Mouse (Mus musculus) MEL (cell line): ENCODE measurements at regions not wholly inside any gene's neighbourhood (a gene's known extent, or its start where the extent isn't known, plus 50 kb on each side); places are given as distances from the start of the nearest gene placed in this dataset.

Experiments
- CHD1 ChIP-seq: IDR thresholded peaks from 2 replicates; pipeline ENCODE4 v1.6.1; 2012; ENCODE audit warnings: low read depth, mild to moderate bottlenecking, inconsistent platforms, low read length, improper control_type of control experiment
- CTCF ChIP-seq, 3 experiments: IDR thresholded peaks in 2 of 3; conservative IDR thresholded peaks in 1 of 3; 2 replicates each; pipeline ENCODE4 v1.5.1; 2011 to 2012; ENCODE audit warnings: low read length in 3 of 3, low read depth in 2 of 3, mild to moderate bottlenecking in 2 of 3, improper control_type of control experiment in 1 of 3, inconsistent platforms in 1 of 3, mixed read lengths in 1 of 3, moderate library complexity in 1 of 3; ENCODE audit not compliant: control insufficient read depth in 1 of 3, insufficient read depth in 1 of 3, poor library complexity in 1 of 3, severe bottlenecking in 1 of 3
- EP300 ChIP-seq, 2 experiments: IDR thresholded peaks; 2 replicates each; pipeline ENCODE4 v1.6.1; 2011; ENCODE audit warnings: improper control_type of control experiment in 2 of 2, low read length in 2 of 2, low read depth in 1 of 2, mild to moderate bottlenecking in 1 of 2
- GATA1 ChIP-seq: IDR thresholded peaks from 2 replicates; pipeline ENCODE4 v1.6.1; 2011; ENCODE audit warnings: low read depth, low read length, improper control_type of control experiment
- MAX ChIP-seq: IDR thresholded peaks from 2 replicates; pipeline ENCODE4 v1.6.1; 2011; ENCODE audit warnings: low read length, improper control_type of control experiment
- MAZ ChIP-seq: IDR thresholded peaks from 2 replicates; pipeline ENCODE4 v1.6.1; 2012; ENCODE audit warnings: low read depth, mild to moderate bottlenecking, inconsistent platforms, low read length, improper control_type of control experiment
- MYB ChIP-seq: IDR thresholded peaks from 2 replicates; pipeline ENCODE4 v1.6.1; 2011; ENCODE audit warnings: mild to moderate bottlenecking, low read depth, low read length, improper control_type of control experiment
- POLR2A ChIP-seq, 2 experiments: IDR thresholded peaks; 2 replicates each; pipeline ENCODE4 v1.6.1; 2011 to 2012; ENCODE audit warnings: low read length in 2 of 2, mild to moderate bottlenecking in 2 of 2, control low read depth in 1 of 2, improper control_type of control experiment in 1 of 2, low read depth in 1 of 2, moderate library complexity in 1 of 2; ENCODE audit not compliant: control insufficient read depth in 1 of 2, insufficient read depth in 1 of 2, poor library complexity in 1 of 2
- POLR2AphosphoS2 ChIP-seq: IDR thresholded peaks from 2 replicates; pipeline ENCODE4 v1.6.1; 2011; ENCODE audit warnings: low read length, improper control_type of control experiment
- SIN3A ChIP-seq: IDR thresholded peaks from 2 replicates; pipeline ENCODE4 v1.6.1; 2012; ENCODE audit warnings: low read length, improper control_type of control experiment, inconsistent platforms
- TAL1 ChIP-seq: IDR thresholded peaks from 2 replicates; pipeline ENCODE4 v1.6.1; 2012; ENCODE audit warnings: mild to moderate bottlenecking, inconsistent platforms, low read length, moderate library complexity, mixed read lengths
- TCF12 ChIP-seq: IDR thresholded peaks from 2 replicates; pipeline ENCODE4 v1.6.1; 2014; ENCODE audit warnings: low read depth, mild to moderate bottlenecking, inconsistent platforms, low read length, improper control_type of control experiment, moderate library complexity
- USF1 ChIP-seq: IDR thresholded peaks from 2 replicates; pipeline ENCODE4 v1.6.1; 2014; ENCODE audit warnings: low read depth, mild to moderate bottlenecking, inconsistent platforms, low read length, improper control_type of control experiment, moderate library complexity

DNA sequence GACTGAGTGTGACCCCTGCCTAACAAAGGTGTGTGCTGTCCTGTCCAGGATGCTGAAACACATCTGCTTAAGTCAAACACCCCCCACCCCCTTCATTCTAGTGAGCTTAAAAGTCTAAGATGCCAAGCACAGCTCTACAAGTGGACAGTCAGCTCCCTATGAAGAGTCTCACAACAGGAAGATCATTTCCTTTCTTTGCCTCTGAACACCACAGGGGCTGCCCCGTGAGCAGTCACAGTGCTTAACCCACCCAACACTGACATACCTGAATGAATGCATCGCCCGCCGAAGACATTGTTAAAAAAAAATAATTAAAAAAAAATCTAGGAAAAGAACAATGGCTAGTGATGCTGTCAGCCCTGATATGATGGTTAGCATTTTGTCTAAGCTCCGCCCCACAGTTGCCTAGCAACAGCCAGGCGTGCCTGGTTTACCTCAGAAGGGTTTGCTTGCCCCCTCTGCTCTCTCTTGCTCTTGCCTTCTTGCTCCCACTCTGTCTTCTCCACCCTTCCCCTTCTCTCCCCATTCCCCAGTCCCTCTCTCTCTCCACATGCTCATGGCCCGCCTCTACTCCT lies 187.7 kb downstream of the Ly86 start:
- TF ChIP-seq MAX (no peak), TCF12 (no peak), SIN3A (no peak), CTCF (IDR thresholded peaks at IDR 0.05 in 2 of 3, conservative IDR thresholded peaks at IDR 0.05 in 1 of 3; ENCODE audit: control insufficient read depth in 1 of 3, insufficient read depth in 1 of 3, low read depth in 2 of 3, low read length in 3 of 3, poor library complexity in 1 of 3, severe bottlenecking in 1 of 3) (no peak), POLR2A (IDR thresholded peaks at IDR 0.05; ENCODE audit: control insufficient read depth in 1 of 2, insufficient read depth in 1 of 2, low read depth in 1 of 2, low read length in 2 of 2, poor library complexity in 1 of 2) (no peak), EP300 (IDR thresholded peaks at IDR 0.05; ENCODE audit: low read depth in 1 of 2, low read length in 2 of 2) (no peak), CHD1 (no peak), MAZ (no peak), GATA1 (no peak), USF1 (no peak), POLR2AphosphoS2 (no peak), TAL1 (no peak), MYB (no peak)
